ENCODE assay signal across 8 mouse cellular contexts in genomic region chr9:113932501-113932900, GRCm38 (mm10). TPM values are rescaled to one million over a fixed set of nuclear protein-coding genes. Genes with fewer than 3 reads are reported as not detected.
A peak's percentile ranks its signal among the peaks of the same experiment; 100 is the strongest.
DNase-seq lines count a peak whose midpoint lies in the region; ATAC-seq lines count a peak whose summit lies in the region.

No protein-coding gene starts in this region.

- DNase-seq in adrenal gland, adult 2 months: peak; percentile 43
- DNase-seq in adrenal gland, postnatal 4 days (ENCODE audit: low spot score in 2 of 2): no peak
- peak; percentile 25 for DNase-seq in 3T3-L1 (ENCODE audit: low read depth, low spot score)
- DNase-seq in forebrain, embryonic 10.5 days (ENCODE audit: extremely low spot score, low spot score): no peak
- peak; percentile 86 for DNase-seq in midbrain, embryonic 11.5 days (ENCODE audit: low spot score, missing footprints)
- DNase-seq in layer of hippocampus, postnatal 10 days (ENCODE audit: low spot score in 2 of 2): no peak

- H3K4me3 ChIP-seq in forebrain, embryonic 10.5 days: peak overlapping the region; percentile 96
- peak overlapping the region; percentile 99 for H3K4me3 ChIP-seq in intestine, embryonic 16.5 days (ENCODE audit: low read length)
- peak overlapping the region; percentile 98 for H3K4me3 ChIP-seq in midbrain, embryonic 11.5 days (ENCODE audit: low read depth, low read length)

- H3K9ac ChIP-seq in intestine, embryonic 16.5 days (ENCODE audit: low read depth, low read length): peak overlapping the region; percentile 98
- peak overlapping the region; percentile 95 for H3K9ac ChIP-seq in midbrain, embryonic 11.5 days (ENCODE audit: low read length)

- H3K9me3 ChIP-seq in forebrain, embryonic 10.5 days: no peaks in the 10 kb centered on the region
- no peaks in the 10 kb centered on the region for H3K9me3 ChIP-seq in intestine, embryonic 16.5 days (ENCODE audit: control insufficient read depth, low read length)
- H3K9me3 ChIP-seq in midbrain, embryonic 11.5 days (ENCODE audit: control insufficient read depth, low read length): no peaks in the 10 kb centered on the region

- H3K36me3 ChIP-seq in forebrain, embryonic 10.5 days (replicated peaks): no peaks in the 10 kb centered on the region
- no peaks in the 10 kb centered on the region for H3K36me3 ChIP-seq in intestine, embryonic 16.5 days (ENCODE audit: control insufficient read depth, insufficient read depth, low read length)
- H3K36me3 ChIP-seq in midbrain, embryonic 11.5 days (ENCODE audit: control insufficient read depth, insufficient read depth, low read length): no peaks in the 10 kb centered on the region

- H3K27ac ChIP-seq in forebrain, embryonic 10.5 days: peak overlapping the region; percentile 93
- peak overlapping the region; percentile 85 for H3K27ac ChIP-seq in intestine, embryonic 16.5 days (ENCODE audit: low read length)
- no peak overlapping the region for H3K27ac ChIP-seq in midbrain, embryonic 11.5 days (ENCODE audit: low read depth, low read length)

- no peak for ATAC-seq in intestine, embryonic 16.5 days
- ATAC-seq in midbrain, embryonic 11.5 days (ENCODE audit: low FRiP score): no peak
- ATAC-seq in activated CD4-positive, CD25-positive, alpha-beta regulatory T cell, adult 4 months: no peak

- peaks cover 33% of the 10 kb centered on the region for H3K4me1 ChIP-seq in forebrain, embryonic 10.5 days
- peaks cover 17% of the 10 kb centered on the region for H3K4me1 ChIP-seq in intestine, embryonic 16.5 days (ENCODE audit: control insufficient read depth, insufficient read depth, low read length)
- peaks cover 10% of the 10 kb centered on the region for H3K4me1 ChIP-seq in midbrain, embryonic 11.5 days (ENCODE audit: control insufficient read depth, insufficient read depth, low read length)

- no peaks in the 10 kb centered on the region for H3K27me3 ChIP-seq in forebrain, embryonic 10.5 days (ENCODE audit: poor library complexity, severe bottlenecking)
- H3K27me3 ChIP-seq in intestine, embryonic 16.5 days (replicated peaks; ENCODE audit: control insufficient read depth, insufficient read depth, low read length): no peaks in the 10 kb centered on the region
- no peaks in the 10 kb centered on the region for H3K27me3 ChIP-seq in midbrain, embryonic 11.5 days (ENCODE audit: control insufficient read depth, insufficient read depth, low read length)

- peak overlapping the region; percentile 61 for H3K4me2 ChIP-seq in intestine, embryonic 16.5 days (ENCODE audit: low read depth, low read length)
- peak overlapping the region; percentile 73 for H3K4me2 ChIP-seq in midbrain, embryonic 11.5 days

- WGBS in forebrain, embryonic 10.5 days: 30% methylated on average over 11 of the region's 11 CpGs
- WGBS in intestine, embryonic 16.5 days: 15% methylated on average over 11 of the region's 11 CpGs
- 27% methylated on average over 11 of the region's 11 CpGs for WGBS in midbrain, embryonic 11.5 days

RNA-seq across cellular contexts. Expression of gene Ubp1, which starts 1.8 kb away (rescaled TPM):
- total RNA-seq in adrenal gland, adult 2 months (2021): 10 to 100 TPM; 42.0 to 74.1 TPM
- polyA plus RNA-seq in adrenal gland, adult 2 months (2012; rRNA removed): 42.2 and 48.0 TPM in 2 replicates
- total RNA-seq in adrenal gland, postnatal 4 days (2021): 10 to 100 TPM; 89.4 to 90.8 TPM
- 35.4 and 39.1 TPM in 2 replicates for polyA plus RNA-seq in forebrain, embryonic 10.5 days (2016; fragmentation: Nextera tagmentation; extraction: Ambion mirVana)
- polyA plus RNA-seq in intestine, embryonic 16.5 days (2015; fragmentation: Nextera tagmentation; extraction: Ambion mirVana): 17.3 and 22.2 TPM in 2 replicates
- 45.8 and 46.8 TPM in 2 replicates for polyA plus RNA-seq in midbrain, embryonic 11.5 days (2014; fragmentation: Nextera tagmentation; extraction: Ambion mirVana)
- 10 to 100 TPM; 67.8 to 73.4 TPM for total RNA-seq in layer of hippocampus, postnatal 10 days (2021)
- polyA plus RNA-seq in activated CD4-positive, CD25-positive, alpha-beta regulatory T cell, adult 4 months (2017; shearing (Covaris generic)): 10 to 100 TPM; 28.6 to 34.6 TPM

Comparison
In these comparisons a context has a peak if more than half of its experiments do, and no peak if none do; other contexts are left out.
1. DNase-seq: peak in adrenal gland, adult 2 months (single experiment), 3T3-L1 (single experiment) and midbrain, embryonic 11.5 days (single experiment); none in adrenal gland, postnatal 4 days (0 of 2), forebrain, embryonic 10.5 days (single experiment) and layer of hippocampus, postnatal 10 days (0 of 2).
2. Peak in every context shown above with its lines, with median percentiles within 50 percentile points of each other: H3K4me3 ChIP-seq.